Mouse (Mus musculus): ENCODE results near the gene Ncapg2. TPM values are rescaled to one million over a fixed set of nuclear protein-coding genes. Genes with fewer than 3 reads are reported as not detected.

Gene Ncapg2
- polyA plus RNA-seq, 1 experiment from 2014 or later: 12.7 TPM

DNA sequence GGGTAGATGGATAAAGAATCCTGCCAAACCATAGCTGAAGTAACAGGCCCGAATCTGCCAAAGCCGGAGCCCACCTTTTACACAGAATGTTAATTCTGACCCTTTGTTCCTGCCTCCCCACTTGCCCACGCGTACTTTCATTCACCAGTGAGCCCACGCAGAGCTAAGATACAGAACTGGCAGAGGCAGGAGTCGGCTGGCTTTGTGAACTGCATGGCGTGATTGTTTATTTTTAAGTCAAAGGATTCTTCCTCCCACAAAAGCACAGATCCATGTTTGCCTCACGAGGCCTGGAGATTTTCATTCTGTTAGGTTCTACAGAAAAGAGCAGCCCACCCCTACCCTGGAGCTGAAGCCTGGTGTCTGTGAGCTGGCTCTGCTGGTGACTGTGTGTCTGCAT, 83.6 kb downstream of the Ncapg2 start:
- TF ChIP-seq CTCF (IDR thresholded peaks at IDR 0.05; ENCODE audit: low read depth): no peak
- no peak overlapping the region for H3K9ac ChIP-seq (ENCODE audit: low read depth, low read length)
- H3K4me1 ChIP-seq (replicated peaks; ENCODE audit: insufficient read depth, low read length): peaks cover 5% of the 10 kb centered on the region; the same call in 1 of the 2 replicates
- no peak overlapping the region for H3K27ac ChIP-seq
- no peaks in the 10 kb centered on the region for H3K9me3 ChIP-seq (replicated peaks; ENCODE audit: low read length)
- H3K4me2 ChIP-seq (ENCODE audit: low read length): no peak overlapping the region
- no peaks in the 10 kb centered on the region for H3K36me3 ChIP-seq (ENCODE audit: insufficient read depth, low read length)
- WGBS: 59% methylated on average over 8 of the region's 8 CpGs
- H3K4me3 ChIP-seq (replicated peaks; ENCODE audit: low read depth, low read length): no peak overlapping the region
- H3K27me3 ChIP-seq (ENCODE audit: insufficient read depth, low read length): peaks cover 11% of the 10 kb centered on the region; the same call in 1 of the 2 replicates
- ATAC-seq (replicated peaks; ENCODE audit: low FRiP score, low read depth): no peak
- no peak for DNase-seq (ENCODE audit: low spot score)

DNA sequence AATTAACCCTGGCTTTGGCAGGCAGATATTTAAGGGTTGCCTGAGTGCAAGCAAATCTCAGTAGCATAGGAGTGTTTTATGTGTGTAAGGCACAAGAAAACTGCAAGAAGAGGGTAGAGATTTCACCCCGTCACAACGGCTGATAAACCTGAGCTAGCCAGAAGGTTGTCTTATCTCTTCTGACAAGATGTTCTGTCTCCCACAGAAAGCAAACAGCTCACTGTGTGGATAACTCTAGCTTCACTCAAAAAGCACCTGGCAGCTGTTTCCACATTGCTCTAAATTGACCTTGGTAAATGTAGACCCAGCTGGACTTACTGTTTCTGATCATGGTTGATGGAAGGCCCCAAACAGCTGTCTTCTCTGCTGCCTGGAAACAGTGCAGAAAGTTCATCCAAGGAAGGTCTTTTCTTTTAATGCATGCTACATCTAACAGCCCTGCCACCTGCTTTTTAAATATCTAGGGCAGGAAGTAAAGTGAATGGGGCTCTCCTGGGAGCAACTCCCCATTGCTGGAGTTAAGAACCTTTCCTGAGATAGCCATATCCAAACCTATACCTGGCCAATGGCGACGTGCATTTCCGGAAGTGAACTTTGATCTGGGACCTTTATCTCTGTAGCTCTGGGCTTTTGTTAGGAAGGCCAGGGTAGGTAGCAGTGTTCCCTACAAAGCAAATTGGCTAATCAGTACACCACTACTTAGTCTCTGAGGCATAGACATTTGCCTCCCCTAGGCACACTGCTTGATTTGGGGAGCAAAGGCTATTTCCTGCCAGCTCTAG, 85.6 kb downstream of the Ncapg2 start:
- H3K4me3 ChIP-seq (replicated peaks; ENCODE audit: low read depth, low read length): no peak overlapping the region
- H3K4me2 ChIP-seq (ENCODE audit: low read length): no peak overlapping the region
- ATAC-seq (replicated peaks; ENCODE audit: low FRiP score, low read depth) (no peak), DNase-seq (ENCODE audit: low spot score) (no peak)
- H3K9me3 ChIP-seq (replicated peaks; ENCODE audit: low read length): no peaks in the 10 kb centered on the region
- H3K9ac ChIP-seq (ENCODE audit: low read depth, low read length): no peak overlapping the region
- 88% methylated on average over 5 of the region's 5 CpGs for WGBS
- no peak for TF ChIP-seq CTCF (IDR thresholded peaks at IDR 0.05; ENCODE audit: low read depth)
- H3K27ac ChIP-seq: no peak overlapping the region
- peaks cover 4% of the 10 kb centered on the region; the same call in 1 of the 2 replicates for H3K4me1 ChIP-seq (replicated peaks; ENCODE audit: insufficient read depth, low read length)
- H3K27me3 ChIP-seq (ENCODE audit: insufficient read depth, low read length): peaks cover 11% of the 10 kb centered on the region; the same call in 1 of the 2 replicates
- H3K36me3 ChIP-seq (ENCODE audit: insufficient read depth, low read length): no peaks in the 10 kb centered on the region

GRCm38 (mm10) chr12:116498666-116499065, 93.5 kb downstream of the Ncapg2 start:
- no peaks in the 10 kb centered on the region for H3K4me1 ChIP-seq (replicated peaks; ENCODE audit: insufficient read depth, low read length)
- H3K9me3 ChIP-seq (replicated peaks; ENCODE audit: low read length): no peaks in the 10 kb centered on the region
- H3K9ac ChIP-seq (ENCODE audit: low read depth, low read length): no peak overlapping the region
- no peak overlapping the region for H3K4me2 ChIP-seq (ENCODE audit: low read length)
- H3K27me3 ChIP-seq (ENCODE audit: insufficient read depth, low read length): no peaks in the 10 kb centered on the region
- DNase-seq (ENCODE audit: low spot score): no peak
- ATAC-seq (replicated peaks; ENCODE audit: low FRiP score, low read depth): no peak
- H3K4me3 ChIP-seq (replicated peaks; ENCODE audit: low read depth, low read length): no peak overlapping the region
- H3K27ac ChIP-seq: no peak overlapping the region
- no peak for TF ChIP-seq CTCF (IDR thresholded peaks at IDR 0.05; ENCODE audit: low read depth)
- H3K36me3 ChIP-seq (ENCODE audit: insufficient read depth, low read length): no peaks in the 10 kb centered on the region

DNA sequence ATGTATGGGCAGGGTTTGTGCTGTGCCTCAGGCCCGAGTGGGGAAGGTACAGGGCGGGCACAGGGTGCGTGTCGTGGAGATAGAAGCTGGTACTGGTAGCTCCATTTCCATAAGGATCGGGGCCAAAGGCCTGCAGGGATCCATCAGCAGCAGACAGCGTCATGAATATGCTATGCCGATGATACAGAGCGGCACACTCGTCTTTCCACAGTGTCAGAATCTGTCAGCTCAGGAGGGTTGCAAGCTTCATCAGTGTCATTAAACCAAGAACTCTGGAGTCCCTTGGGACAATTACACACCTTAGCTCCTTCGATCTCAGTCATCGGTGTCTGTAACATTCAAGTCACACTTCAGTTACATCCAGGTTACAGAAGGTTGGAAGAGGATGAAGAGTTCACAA, 95.5 kb downstream of the Ncapg2 start:
- DNase-seq (ENCODE audit: low spot score) (no peak), ATAC-seq (replicated peaks; ENCODE audit: low FRiP score, low read depth) (no peak)
- 82% methylated on average over 11 of the region's 11 CpGs for WGBS

DNA sequence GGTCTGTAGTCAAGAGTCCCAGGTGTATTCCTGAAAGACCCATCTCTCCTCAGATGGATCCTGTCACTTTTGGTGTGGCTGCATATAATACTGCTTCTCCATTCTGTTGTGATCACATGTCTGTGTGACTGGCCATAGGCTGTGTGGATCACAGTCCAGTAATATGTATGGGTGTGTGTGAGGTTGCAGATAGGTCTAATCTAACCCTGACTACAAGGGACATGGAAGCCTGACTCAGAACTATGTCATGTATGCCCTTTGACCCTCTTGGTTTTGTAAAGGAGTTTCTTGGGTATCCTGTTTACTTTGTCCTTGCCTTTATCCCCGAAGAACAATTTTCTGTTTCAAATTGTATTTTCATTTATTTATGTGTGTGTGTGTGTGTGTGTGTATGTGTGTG, 107.3 kb downstream of the Ncapg2 start:
- no peaks in the 10 kb centered on the region for H3K36me3 ChIP-seq (ENCODE audit: insufficient read depth, low read length)
- no peak overlapping the region for H3K27ac ChIP-seq
- TF ChIP-seq CTCF (IDR thresholded peaks at IDR 0.05; ENCODE audit: low read depth): no peak
- WGBS: 89% methylated on average over 1 of the region's 1 CpGs
- H3K27me3 ChIP-seq (ENCODE audit: insufficient read depth, low read length): no peaks in the 10 kb centered on the region
- H3K4me1 ChIP-seq (replicated peaks; ENCODE audit: insufficient read depth, low read length): no peaks in the 10 kb centered on the region
- no peak for ATAC-seq (replicated peaks; ENCODE audit: low FRiP score, low read depth)
- H3K9me3 ChIP-seq (replicated peaks; ENCODE audit: low read length): no peaks in the 10 kb centered on the region
- no peak overlapping the region for H3K4me2 ChIP-seq (ENCODE audit: low read length)
- no peak overlapping the region for H3K4me3 ChIP-seq (replicated peaks; ENCODE audit: low read depth, low read length)
- DNase-seq (ENCODE audit: low spot score): no peak
- H3K9ac ChIP-seq (ENCODE audit: low read depth, low read length): no peak overlapping the region

More for the DNA sequence above, 95.5 kb downstream of the Ncapg2 start:
- Histone ChIP-seq H3K9me3 (replicated peaks; ENCODE audit: low read length) (no peaks in the 10 kb centered on the region), H3K4me2 (ENCODE audit: low read length) (no peak overlapping the region), H3K27ac (no peak overlapping the region), H3K4me3 (replicated peaks; ENCODE audit: low read depth, low read length) (no peak overlapping the region), H3K4me1 (replicated peaks; ENCODE audit: insufficient read depth, low read length) (no peaks in the 10 kb centered on the region), H3K36me3 (ENCODE audit: insufficient read depth, low read length) (no peaks in the 10 kb centered on the region), H3K9ac (ENCODE audit: low read depth, low read length) (no peak overlapping the region), H3K27me3 (ENCODE audit: insufficient read depth, low read length) (no peaks in the 10 kb centered on the region)
- TF ChIP-seq CTCF (IDR thresholded peaks at IDR 0.05; ENCODE audit: low read depth): no peak

Other genes with a start within 250 kb of the Ncapg2 start
- gene Wdr60, start 142.4 kb upstream of the Ncapg2 start, polyA plus RNA-seq (2015; fragmentation: Nextera tagmentation; extraction: Ambion mirVana): 16.6 and 18.2 TPM in 2 replicates
- not detected in 2 replicates for gene Gm11027, start 130.0 kb upstream of the Ncapg2 start, polyA plus RNA-seq (2015; fragmentation: Nextera tagmentation; extraction: Ambion mirVana)
- gene Esyt2, start 124.2 kb upstream of the Ncapg2 start, polyA plus RNA-seq (2015; fragmentation: Nextera tagmentation; extraction: Ambion mirVana): 13.9 and 14.0 TPM in 2 replicates
- 0.03 and 0.08 TPM in 2 replicates for gene Ptprn2, start 80.3 kb downstream of the Ncapg2 start, polyA plus RNA-seq (2015; fragmentation: Nextera tagmentation; extraction: Ambion mirVana)